Mouse (Mus musculus) midbrain, postnatal 0 days (tissue): ENCODE measurements at regions not wholly inside any gene's neighbourhood (a gene's known extent, or its start where the extent isn't known, plus 50 kb on each side); places are given as distances from the start of the nearest gene placed in this dataset.
A peak's percentile ranks its signal among the peaks of the same experiment; 100 is the strongest.

ENCODE experiments used
- ATAC-seq: fragments of 200-750 bp; cut with Nextera tagmentation; 2 replicates; pipeline ENCODE4 v1.8.0; 2017; ENCODE audit warnings: moderate number of reproducible peaks, mild to moderate bottlenecking, moderate TSS enrichment, moderate library complexity; ENCODE audit not compliant: low FRiP score
- DNase-seq: peaks from one replicate; pipeline ENCODE4 v3.0.0-alpha.2; 2015; ENCODE audit warnings: low spot score
- H3K27ac ChIP-seq: fragments of 300-500 bp; sonication (generic); 2 replicates; pipeline ENCODE4 v1.5.1; 2014; ENCODE audit warnings: low read depth, mild to moderate bottlenecking, low read length, mixed read lengths
- H3K27me3 ChIP-seq: fragments of 300-500 bp; sonication (generic); 2 replicates; pipeline ENCODE4 v1.6.1; 2014; ENCODE audit warnings: low read length, control low read depth, mixed read lengths; ENCODE audit not compliant: insufficient read depth
- H3K36me3 ChIP-seq: fragments of 300-500 bp; sonication (generic); 2 replicates; pipeline ENCODE4 v1.6.1; 2014; ENCODE audit warnings: low read length, control low read depth, mixed read lengths; ENCODE audit not compliant: insufficient read depth
- H3K4me1 ChIP-seq: fragments of 300-500 bp; sonication (generic); 2 replicates; pipeline ENCODE4 v1.6.1; 2014; ENCODE audit warnings: mild to moderate bottlenecking, control low read depth, antibody characterized with exemption, low read length, mixed read lengths; ENCODE audit not compliant: insufficient read depth
- H3K4me2 ChIP-seq: fragments of 300-500 bp; sonication (generic); 2 replicates; pipeline ENCODE4 v1.6.1; 2014; ENCODE audit warnings: low read depth, mild to moderate bottlenecking, low read length, mixed read lengths; ENCODE audit not compliant: poor library complexity, severe bottlenecking
- H3K4me3 ChIP-seq: fragments of 300-500 bp; sonication (generic); 2 replicates; pipeline ENCODE4 v1.5.1; 2014; ENCODE audit warnings: low read depth, mild to moderate bottlenecking, low read length, moderate library complexity
- H3K9ac ChIP-seq: fragments of 300-500 bp; sonication (generic); replicated peaks from 2 replicates; pipeline ENCODE4 v1.6.1; 2014; ENCODE audit warnings: mild to moderate bottlenecking, low read length, moderate library complexity, mixed read lengths; ENCODE audit not compliant: poor library complexity, severe bottlenecking
- H3K9me3 ChIP-seq: fragments of 300-500 bp; sonication (generic); 2 replicates; pipeline ENCODE4 v1.6.1; 2016; ENCODE audit warnings: low read length, control low read depth
- CTCF ChIP-seq: IDR thresholded peaks from 2 replicates; pipeline ENCODE4 v1.5.1; 2016; ENCODE audit warnings: antibody characterized with exemption, mild to moderate bottlenecking
- WGBS: fragments of 180-500 bp; shearing (Covaris S2); extraction: QIAGEN DNeasy Blood & Tissue Kit; methylation state at CpG from one replicate; pipeline ENCODE4 v1.1.7; 2014; 5-methylcytosine and 5-hydroxymethylcytosine counted together

- Histone ChIP-seq H3K4me1 (no peaks in the 10 kb centered on the region), H3K9me3 (no peaks in the 10 kb centered on the region), H3K36me3 (no peaks in the 10 kb centered on the region), H3K27ac (no peak overlapping the region), H3K9ac (no peak overlapping the region), H3K4me3 (no peak overlapping the region), H3K27me3 (no peaks in the 10 kb centered on the region), H3K4me2 (no peak overlapping the region; the same call in 1 of the 2 replicates)
- DNase-seq (peak; percentile 40), ATAC-seq (no peak)
- peak; percentile 46 for TF ChIP-seq CTCF
- WGBS = 31% methylated on average over 13 of the region's 13 CpGs
Measured at GRCm38 (mm10) chr10:12186918-12187639, 682.1 kb downstream of the Utrn start.

GRCm38 (mm10) chr10:12187669-12188342 is 681.4 kb downstream of the Utrn start:
- Histone ChIP-seq H3K27ac (no peak overlapping the region), H3K4me3 (no peak overlapping the region), H3K36me3 (no peaks in the 10 kb centered on the region), H3K27me3 (no peaks in the 10 kb centered on the region), H3K4me1 (no peaks in the 10 kb centered on the region), H3K9me3 (no peaks in the 10 kb centered on the region), H3K4me2 (no peak overlapping the region; the same call in 1 of the 2 replicates), H3K9ac (no peak overlapping the region)
- no peak for TF ChIP-seq CTCF
- 62% methylated on average over 8 of the region's 8 CpGs for WGBS
- ATAC-seq (no peak), DNase-seq (no peak)

- TF ChIP-seq CTCF = no peak
- DNase-seq (no peak), ATAC-seq (no peak)
- no peak overlapping the region for H3K4me3 ChIP-seq
- no peak overlapping the region for H3K9ac ChIP-seq
- H3K4me2 ChIP-seq = no peak overlapping the region
- no peaks in the 10 kb centered on the region for H3K9me3 ChIP-seq
- no peak overlapping the region for H3K27ac ChIP-seq
- H3K36me3 ChIP-seq = no peaks in the 10 kb centered on the region
- no peaks in the 10 kb centered on the region for H3K27me3 ChIP-seq
- WGBS = 40% methylated on average over 3 of the region's 3 CpGs
- no peaks in the 10 kb centered on the region for H3K4me1 ChIP-seq
Measured at GRCm38 (mm10) chr10:12190435-12190834, 678.7 kb downstream of the Utrn start.

- H3K9ac ChIP-seq = no peak overlapping the region
- no peak for TF ChIP-seq CTCF
- no peaks in the 10 kb centered on the region for H3K4me1 ChIP-seq
- H3K36me3 ChIP-seq = no peaks in the 10 kb centered on the region
- no peak overlapping the region for H3K4me3 ChIP-seq
- 93% methylated on average over 2 of the region's 2 CpGs for WGBS
- H3K27ac ChIP-seq = no peak overlapping the region
- DNase-seq = no peak
- H3K9me3 ChIP-seq = no peaks in the 10 kb centered on the region
- no peaks in the 10 kb centered on the region for H3K27me3 ChIP-seq
- no peak overlapping the region for H3K4me2 ChIP-seq
- no peak for ATAC-seq
Measured at GRCm38 (mm10) chr10:12207301-12207700, 661.9 kb downstream of the Utrn start.

GRCm38 (mm10) chr10:12210181-12210580 is 659.0 kb downstream of the Utrn start:
- H3K4me2 ChIP-seq = no peak overlapping the region
- ATAC-seq (no peak), DNase-seq (no peak)
- H3K4me1 ChIP-seq = no peaks in the 10 kb centered on the region
- H3K36me3 ChIP-seq = no peaks in the 10 kb centered on the region
- no peak overlapping the region for H3K4me3 ChIP-seq
- no peak overlapping the region for H3K27ac ChIP-seq
- H3K27me3 ChIP-seq = no peaks in the 10 kb centered on the region
- H3K9ac ChIP-seq = no peak overlapping the region
- no peak for TF ChIP-seq CTCF
- WGBS = 32% methylated on average over 2 of the region's 2 CpGs
- no peaks in the 10 kb centered on the region for H3K9me3 ChIP-seq

GRCm38 (mm10) chr10:12218879-12219278 is 650.3 kb downstream of the Utrn start:
- H3K36me3 ChIP-seq = no peaks in the 10 kb centered on the region
- H3K27ac ChIP-seq = no peak overlapping the region
- DNase-seq = no peak
- no peaks in the 10 kb centered on the region for H3K9me3 ChIP-seq
- no peak for ATAC-seq
- no peaks in the 10 kb centered on the region for H3K27me3 ChIP-seq
- no peak overlapping the region for H3K4me2 ChIP-seq
- H3K4me1 ChIP-seq = no peaks in the 10 kb centered on the region
- H3K4me3 ChIP-seq = no peak overlapping the region
- peak; percentile 8; the same call in 1 of the 2 replicates for TF ChIP-seq CTCF
- H3K9ac ChIP-seq = no peak overlapping the region
